Comparison of ENCODE assay signal across 13 mouse cellular contexts in the genomic region with DNA sequence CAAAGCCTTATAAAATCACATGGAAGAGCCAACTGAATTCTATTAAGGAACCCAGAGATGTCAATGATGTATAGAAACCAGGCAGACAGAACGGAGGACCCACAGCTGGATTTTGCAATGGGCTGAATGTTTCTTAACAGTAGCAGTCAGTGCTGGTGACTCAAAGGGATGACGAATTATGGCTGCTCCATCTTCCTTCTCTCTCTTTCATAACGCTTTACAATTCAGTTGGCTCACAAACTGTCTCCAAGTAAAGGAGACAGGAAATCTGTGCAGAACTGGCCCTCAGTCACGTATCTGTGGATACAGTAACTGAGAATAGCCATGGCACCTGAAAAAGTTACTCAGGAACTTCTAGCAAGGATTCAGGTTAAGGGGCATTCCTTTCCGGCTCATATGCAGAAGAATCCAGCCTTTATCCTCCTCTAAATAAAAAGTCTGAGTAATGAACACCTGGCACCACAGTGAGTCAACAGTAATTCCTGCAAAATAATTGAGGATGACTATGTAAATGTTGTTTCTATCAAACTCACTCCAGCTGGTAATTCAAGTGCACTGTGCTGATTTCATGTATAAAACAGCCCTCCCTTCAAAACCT. TPM values are rescaled to one million over a fixed set of nuclear protein-coding genes. Genes with fewer than 3 reads are reported as not detected.
DNase-seq lines count a peak whose midpoint lies in the region; ATAC-seq lines count a peak whose summit lies in the region.
"Had no signal": no experiment of that assay in that cellular context is flagged by ENCODE, and none has a peak within 500 bp of the region (broad histone marks: within the 10 kb centered on the region; RNA-seq: fewer than 3 reads in every experiment).

No protein-coding gene starts in this region.

- peaks cover 13% of the 10 kb centered on the region for H3K4me1 ChIP-seq in kidney, embryonic 16.5 days (ENCODE audit: insufficient read depth, low read length)

- intact Hi-C loops in left cerebral cortex, postnatal 10 days (cut with DNase I): no loop called here

- 67% methylated on average over 5 of the region's 5 CpGs for WGBS in kidney, embryonic 16.5 days
- WGBS in macrophage (ENCODE audit: missing documents): 24% methylated on average over 5 of the region's 5 CpGs

- no peaks in the 10 kb centered on the region for H3K36me3 ChIP-seq in kidney, embryonic 16.5 days (ENCODE audit: insufficient read depth, low read length)
- no peaks in the 10 kb centered on the region for H3K36me3 ChIP-seq in macrophage (ENCODE audit: inconsistent target)

- H3K4me2 ChIP-seq in kidney, embryonic 16.5 days (replicated peaks; ENCODE audit: low read depth, low read length): no peak overlapping the region
- H3K4me2 ChIP-seq: limb, embryonic 13.5 days had no signal

- peak overlapping the region; percentile 47; the same call in 1 of the 2 replicates for H3K27ac ChIP-seq in kidney, embryonic 16.5 days (ENCODE audit: low read length)
- 0 out of 2 replicates have a peak overlapping the region, but pooled peaks have one; percentile 1 for H3K27ac ChIP-seq in macrophage
- H3K27ac ChIP-seq: limb, embryonic 13.5 days had no signal

- no peaks in the 10 kb centered on the region for H3K27me3 ChIP-seq in kidney, embryonic 16.5 days (ENCODE audit: insufficient read depth, low read length)
- H3K27me3 ChIP-seq: limb, embryonic 13.5 days had no signal

- DNase-seq in adrenal gland, adult (ENCODE audit: inconsistent age in 2 of 2, low spot score in 1 of 2): peak; percentile 53 to 82
- DNase-seq in adrenal gland, postnatal 4 days (ENCODE audit: low spot score in 2 of 2): no peak
- no peak for DNase-seq in kidney, adult 9 months
- DNase-seq in Muller cell, postnatal 12 days (ENCODE audit: inconsistent ontology term): peak; percentile 75
- no peak for DNase-seq in left cerebral cortex, adult 9 months (ENCODE audit: low spot score in 2 of 2)
- no peak for DNase-seq in left cerebral cortex, postnatal 10 days (ENCODE audit: extremely low spot score in 1 of 2, low spot score in 2 of 2)
- DNase-seq: cerebellum, adult 9-10 months; kidney, postnatal 14 days; lung, adult 18-20 months; midbrain, embryonic 14.5 days had no signal

- ATAC-seq in kidney, embryonic 16.5 days (ENCODE audit: low FRiP score, low TSS enrichment): no peak

- H3K9me3 ChIP-seq in kidney, embryonic 16.5 days (ENCODE audit: low read length): no peaks in the 10 kb centered on the region
- H3K9me3 ChIP-seq: limb, embryonic 13.5 days had no signal

- peaks cover 74% of the 10 kb centered on the region for H3K79me2 ChIP-seq in macrophage (ENCODE audit: inconsistent target)

- H3K9ac ChIP-seq in kidney, embryonic 16.5 days (replicated peaks; ENCODE audit: low read length): no peak overlapping the region
- H3K9ac ChIP-seq: limb, embryonic 13.5 days had no signal

- H3K4me3 ChIP-seq in kidney, embryonic 16.5 days (ENCODE audit: low read length): no peak overlapping the region
- no peak overlapping the region for H3K4me3 ChIP-seq in macrophage (ENCODE audit: inconsistent target)
- H3K4me3 ChIP-seq: limb, embryonic 13.5 days had no signal

RNA-seq across cellular contexts. Expression of a gene that starts 19.1 kb away (rescaled TPM):
- total RNA-seq in adrenal gland, postnatal 4 days (2021): 10 to 100 TPM; 48.5 to 59.9 TPM
- polyA plus RNA-seq in kidney, embryonic 16.5 days (2015; fragmentation: Nextera tagmentation; extraction: Ambion mirVana): 23.7 and 32.8 TPM in 2 replicates
- total RNA-seq in macrophage (2018; cell fraction: chromatin; rRNA removed): 10 to 100 TPM in 20 of 26 experiments, 1 to 10 TPM in 6; 5.1 to 24.7 (median 15.8) TPM
- 10 to 100 TPM; 10.3 to 23.4 (median 15.2) TPM for total RNA-seq in macrophage (2018; cell fraction: cytosol; rRNA removed)
- total RNA-seq in macrophage (2018; cell fraction: nucleus; rRNA removed): 10 to 100 TPM in 22 of 26 experiments, 1 to 10 TPM in 4; 7.0 to 23.9 (median 14.3) TPM
- 9.3 to 18.7 TPM (median 9.9 TPM) in 3 replicates for polyA plus RNA-seq in macrophage (2018)
- total RNA-seq in left cerebral cortex, postnatal 10 days (2021): 1 to 10 TPM; 7.7 to 8.5 TPM

RNA-seq across cellular contexts. Expression of a gene that starts 49.8 kb away (rescaled TPM):
- total RNA-seq in adrenal gland, postnatal 4 days (2021): 10 to 100 TPM; 29.9 to 34.2 TPM
- 89.6 and 92.7 TPM in 2 replicates for polyA plus RNA-seq in kidney, embryonic 16.5 days (2015; fragmentation: Nextera tagmentation; extraction: Ambion mirVana)
- total RNA-seq in macrophage (2018; cell fraction: chromatin; rRNA removed): 10 to 100 TPM in 21 of 26 experiments, 1 to 10 TPM in 5; 5.2 to 26.9 (median 16.8) TPM
- 10 to 100 TPM in 2 of 26 experiments, 1 to 10 TPM in 24; 4.5 to 11.2 (median 8.7) TPM for total RNA-seq in macrophage (2018; cell fraction: cytosol; rRNA removed)
- total RNA-seq in macrophage (2018; cell fraction: nucleus; rRNA removed): 10 to 100 TPM in 19 of 26 experiments, 1 to 10 TPM in 7; 7.7 to 48.2 (median 13.1) TPM
- 4.4 to 19.9 TPM (median 8.8 TPM) in 3 replicates for polyA plus RNA-seq in macrophage (2018)
- 10 to 100 TPM; 14.7 to 14.9 TPM for total RNA-seq in left cerebral cortex, postnatal 10 days (2021)

Comparison
In these comparisons a context has a peak if more than half of its experiments do, and no peak if none do; other contexts are left out.
1. DNase-seq: peak in adrenal gland, adult (2 of 2) and Muller cell, postnatal 12 days (single experiment); none in adrenal gland, postnatal 4 days (0 of 2), kidney, adult 9 months (single experiment), left cerebral cortex, adult 9 months (0 of 2) and left cerebral cortex, postnatal 10 days (0 of 2).
2. RNA of a gene that starts 19.1 kb away (total RNA-seq): 48.5 to 59.9 TPM in adrenal gland, postnatal 4 days; 7.7 to 8.5 TPM in left cerebral cortex, postnatal 10 days; every median in the first group is over 4 times any median in the second.